31 mouse cellular contexts compared by ENCODE assay signal in the genomic region with DNA sequence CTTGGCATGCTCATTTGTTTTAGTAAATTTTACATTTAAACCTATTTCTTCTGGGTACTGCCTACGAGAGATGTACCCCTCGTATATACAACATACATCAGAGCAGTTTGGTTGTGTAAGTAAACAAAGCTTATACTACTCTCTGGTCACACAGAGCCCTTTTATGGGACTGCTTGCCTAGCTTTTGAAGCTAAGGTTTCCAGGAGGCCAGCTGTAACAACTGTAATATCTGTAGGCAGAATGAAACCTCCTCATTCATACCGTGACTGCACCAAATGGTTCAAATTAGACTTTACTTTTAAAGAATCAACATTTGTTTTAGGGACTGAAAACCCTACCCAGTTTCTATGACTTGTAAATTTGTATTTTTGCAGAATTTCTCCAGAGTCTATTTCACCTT.
"Had no signal": no experiment of that assay in that cellular context is flagged by ENCODE, and none has a peak within 500 bp of the region (broad histone marks: within the 10 kb centered on the region; RNA-seq: fewer than 3 reads in every experiment).

No protein-coding gene starts in this region.

- H3K9me3 ChIP-seq: liver, embryonic 15.5 days; lung, embryonic 15.5 days had no signal

- DNase-seq: left cerebral cortex, postnatal 4 days; liver; liver, embryonic 13.5 days; liver, postnatal 0 days; lung, adult 18-20 months; lung, adult 2 months; lung, embryonic 14.5 days; lung, postnatal 10 days; lung, postnatal 14 days; lung, postnatal 36 days; lung, postnatal 4 days; midbrain, embryonic 14.5 days had no signal

- H3K36me3 ChIP-seq: liver, embryonic 12.5 days; liver, embryonic 13.5 days; liver, embryonic 15.5 days; lung, embryonic 15.5 days; midbrain, embryonic 10.5 days; midbrain, embryonic 12.5 days; midbrain, embryonic 13.5 days; midbrain, embryonic 15.5 days had no signal

- H3K4me2 ChIP-seq: limb, embryonic 12.5 days; limb, embryonic 13.5 days; limb, embryonic 15.5 days; liver, embryonic 11.5 days; liver, embryonic 12.5 days; liver, embryonic 13.5 days; liver, embryonic 15.5 days; lung, embryonic 14.5 days; lung, embryonic 15.5 days; midbrain, embryonic 11.5 days; midbrain, embryonic 12.5 days; midbrain, embryonic 13.5 days; midbrain, embryonic 15.5 days had no signal

- H3K27ac ChIP-seq: limb, embryonic 10.5 days; limb, embryonic 12.5 days; limb, embryonic 13.5 days; limb, embryonic 15.5 days; liver, embryonic 12.5 days; liver, embryonic 13.5 days; liver, embryonic 14.5 days; liver, embryonic 15.5 days; lung, embryonic 15.5 days; macrophage; midbrain, embryonic 10.5 days; midbrain, embryonic 12.5 days; midbrain, embryonic 13.5 days; midbrain, embryonic 15.5 days had no signal

- H3K4me1 ChIP-seq: limb, embryonic 15.5 days; liver, embryonic 12.5 days; liver, embryonic 13.5 days; liver, embryonic 15.5 days; lung, embryonic 15.5 days; megakaryocyte, embryonic 14.5 days; midbrain, embryonic 10.5 days; midbrain, embryonic 12.5 days had no signal

- H3K4me3 ChIP-seq: limb, embryonic 10.5 days; limb, embryonic 12.5 days; limb, embryonic 13.5 days; limb, embryonic 15.5 days; liver, embryonic 12.5 days; liver, embryonic 13.5 days; liver, embryonic 15.5 days; lung, embryonic 15.5 days; megakaryocyte, embryonic 14.5 days; midbrain, embryonic 10.5 days; midbrain, embryonic 12.5 days; midbrain, embryonic 13.5 days; midbrain, embryonic 15.5 days; myocyte had no signal

- H3K9ac ChIP-seq: limb, embryonic 12.5 days; limb, embryonic 13.5 days; limb, embryonic 15.5 days; liver, embryonic 12.5 days; liver, embryonic 13.5 days; liver, embryonic 14.5 days; liver, embryonic 15.5 days; liver, postnatal 0 days; lung, embryonic 14.5 days; lung, embryonic 15.5 days; midbrain, embryonic 12.5 days; midbrain, embryonic 13.5 days; midbrain, embryonic 15.5 days had no signal

- ATAC-seq: liver, embryonic 12.5 days; liver, postnatal 0 days; lung, postnatal 0 days; midbrain, embryonic 13.5 days; midbrain, embryonic 15.5 days; midbrain, embryonic 16.5 days had no signal

- H3K27me3 ChIP-seq: limb, embryonic 12.5 days; limb, embryonic 13.5 days; limb, embryonic 15.5 days; liver, embryonic 12.5 days; liver, embryonic 13.5 days; liver, embryonic 15.5 days; lung, embryonic 15.5 days; megakaryocyte, embryonic 14.5 days; midbrain, embryonic 12.5 days; midbrain, embryonic 13.5 days; midbrain, embryonic 15.5 days had no signal
